Mouse (Mus musculus): ENCODE data around the gene Ttyh1. TPM values are rescaled to one million over a fixed set of nuclear protein-coding genes. Genes with fewer than 3 reads are reported as not detected.

The Ttyh1 gene
- polyA plus RNA-seq, 1 experiment = 21.5 TPM

- WGBS = under 1% methylated on average over 16 of the region's 16 CpGs
- Histone ChIP-seq H3K27me3 (ENCODE audit: control insufficient read depth, insufficient read depth, low read length) (no peaks in the 10 kb centered on the region), H3K4me3 (ENCODE audit: low read depth, low read length) (peak overlapping the region; percentile 84), H3K4me1 (ENCODE audit: control insufficient read depth, insufficient read depth, insufficient read length, low read length) (peaks cover 5% of the 10 kb centered on the region), H3K36me3 (ENCODE audit: control insufficient read depth, insufficient read depth, low read length) (peaks cover 24% of the 10 kb centered on the region), H3K27ac (ENCODE audit: insufficient read depth, low read depth, low read length) (peak overlapping the region; percentile 38; the same call in 1 of the 2 replicates)
- TF ChIP-seq CTCF (IDR thresholded peaks at IDR 0.05; ENCODE audit: extremely low read depth, insufficient read length, insufficient replicate concordance, low read depth, low read length) (no peak; the same call in 1 of the 2 replicates), POLR2A (IDR thresholded peaks at IDR 0.05; ENCODE audit: low read depth, low read length) (no peak)
These were observed 17.2 kb downstream of the Ttyh1 start for GRCm38 (mm10) chr7:4136404-4136770.

DNA sequence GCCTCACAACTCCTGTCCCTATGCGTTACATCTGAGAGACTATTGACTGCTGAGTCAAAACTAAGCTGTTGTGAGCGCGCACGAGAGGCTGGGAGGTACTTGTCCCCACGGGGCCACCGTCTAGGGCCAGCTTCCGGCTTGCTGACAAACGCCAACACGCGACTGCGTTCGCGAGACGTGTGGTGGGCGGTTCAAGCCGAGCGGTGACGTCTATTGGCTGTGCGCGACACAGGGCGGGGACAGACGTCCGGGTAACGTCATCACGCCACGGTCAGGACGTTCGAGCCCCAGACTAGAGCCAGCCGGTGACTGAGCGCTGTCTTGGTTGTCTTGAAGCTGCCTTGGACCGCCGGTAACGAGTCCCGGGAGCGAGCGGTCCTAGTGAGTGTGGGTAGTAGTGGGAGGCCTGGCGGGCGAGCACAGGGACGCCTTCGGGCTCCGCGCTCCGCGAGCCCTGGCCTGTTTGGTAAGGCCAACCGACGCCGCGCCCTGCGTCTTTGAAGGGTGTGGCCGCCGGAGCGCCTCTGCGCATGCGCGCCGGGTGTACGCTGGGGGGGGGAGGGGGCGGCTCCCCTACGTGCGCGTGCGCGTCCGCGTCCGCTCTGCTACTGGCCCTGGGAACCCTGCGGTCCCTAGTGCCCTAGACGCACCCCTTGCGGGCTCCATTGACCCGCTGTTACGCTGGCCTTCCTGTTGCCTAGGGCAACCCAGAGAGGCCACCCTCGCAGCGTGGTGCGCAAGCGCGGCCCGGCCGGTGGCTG is 17.7 kb downstream of the Ttyh1 start, which contains the start of gene Leng8:
Leng8 (plus strand) TSS at position 269 of the 761 bp plus-strand sequence.
- Histone ChIP-seq H3K4me1 (ENCODE audit: control insufficient read depth, insufficient read depth, insufficient read length, low read length) (peaks cover 3% of the 10 kb centered on the region), H3K4me3 (ENCODE audit: low read depth, low read length) (peak within 1 kb of the TSS; percentile 84), H3K27ac (ENCODE audit: insufficient read depth, low read depth, low read length) (peak within 1 kb of the TSS; percentile 97), H3K36me3 (ENCODE audit: control insufficient read depth, insufficient read depth, low read length) (peaks cover 29% of the 10 kb centered on the region), H3K27me3 (ENCODE audit: control insufficient read depth, insufficient read depth, low read length) (no peaks in the 10 kb centered on the region)
- WGBS = under 1% methylated on average over 78 of the region's 78 CpGs
- TF ChIP-seq POLR2A (IDR thresholded peaks at IDR 0.05; ENCODE audit: low read depth, low read length) (peak; percentile 85), CTCF (IDR thresholded peaks at IDR 0.05; ENCODE audit: extremely low read depth, insufficient read length, insufficient replicate concordance, low read depth, low read length) (no peak)

DNA sequence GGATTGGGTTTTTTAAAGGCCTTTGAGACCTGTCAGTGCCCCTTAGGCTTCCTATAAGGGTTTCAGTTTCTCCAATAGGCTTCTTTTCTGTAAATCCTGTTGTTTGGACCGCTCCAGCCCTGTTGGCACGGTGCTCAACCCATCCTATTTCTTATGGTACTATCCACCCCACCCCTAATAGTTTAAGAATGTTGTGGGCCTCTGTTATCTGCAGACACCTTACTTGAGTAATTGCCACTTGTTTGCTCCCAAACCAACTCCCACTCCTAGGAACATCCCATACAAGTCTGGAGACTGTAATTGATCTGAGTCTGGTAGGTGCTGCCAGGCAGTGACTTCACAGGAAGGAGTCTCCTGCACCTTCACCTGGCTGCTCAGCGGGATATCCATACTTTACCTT is 18.5 kb downstream of the Ttyh1 start:
- peak overlapping the region; percentile 9; the same call in 1 of the 2 replicates for H3K27ac ChIP-seq (ENCODE audit: insufficient read depth, low read depth, low read length)
- H3K4me1 ChIP-seq (ENCODE audit: control insufficient read depth, insufficient read depth, insufficient read length, low read length) = peaks cover 3% of the 10 kb centered on the region
- peaks cover 37% of the 10 kb centered on the region for H3K36me3 ChIP-seq (ENCODE audit: control insufficient read depth, insufficient read depth, low read length)
- WGBS = 30% methylated on average over 3 of the region's 3 CpGs
- H3K4me3 ChIP-seq (ENCODE audit: low read depth, low read length) = peak overlapping the region; percentile 84
- no peaks in the 10 kb centered on the region for H3K27me3 ChIP-seq (ENCODE audit: control insufficient read depth, insufficient read depth, low read length)
- TF ChIP-seq POLR2A (IDR thresholded peaks at IDR 0.05; ENCODE audit: low read depth, low read length) (no peak), CTCF (IDR thresholded peaks at IDR 0.05; ENCODE audit: extremely low read depth, insufficient read length, insufficient replicate concordance, low read depth, low read length) (no peak)

- WGBS = 62% methylated on average over 2 of the region's 2 CpGs
- Histone ChIP-seq H3K36me3 (ENCODE audit: control insufficient read depth, insufficient read depth, low read length) (peaks cover 42% of the 10 kb centered on the region), H3K4me1 (ENCODE audit: control insufficient read depth, insufficient read depth, insufficient read length, low read length) (peaks cover 3% of the 10 kb centered on the region), H3K27me3 (ENCODE audit: control insufficient read depth, insufficient read depth, low read length) (no peaks in the 10 kb centered on the region), H3K4me3 (ENCODE audit: low read depth, low read length) (no peak overlapping the region), H3K27ac (ENCODE audit: insufficient read depth, low read depth, low read length) (no peak overlapping the region)
- TF ChIP-seq CTCF (IDR thresholded peaks at IDR 0.05; ENCODE audit: extremely low read depth, insufficient read length, insufficient replicate concordance, low read depth, low read length) (no peak), POLR2A (IDR thresholded peaks at IDR 0.05; ENCODE audit: low read depth, low read length) (no peak)
These were observed 19.0 kb downstream of the Ttyh1 start for GRCm38 (mm10) chr7:4138181-4138580.

GRCm38 (mm10) chr7:4138671-4139070 is 19.5 kb downstream of the Ttyh1 start:
- Histone ChIP-seq H3K36me3 (ENCODE audit: control insufficient read depth, insufficient read depth, low read length) (peaks cover 47% of the 10 kb centered on the region), H3K27me3 (ENCODE audit: control insufficient read depth, insufficient read depth, low read length) (no peaks in the 10 kb centered on the region), H3K4me1 (ENCODE audit: control insufficient read depth, insufficient read depth, insufficient read length, low read length) (peaks cover 3% of the 10 kb centered on the region), H3K4me3 (ENCODE audit: low read depth, low read length) (no peak overlapping the region), H3K27ac (ENCODE audit: insufficient read depth, low read depth, low read length) (no peak overlapping the region)
- 82% methylated on average over 7 of the region's 7 CpGs for WGBS
- TF ChIP-seq CTCF (IDR thresholded peaks at IDR 0.05; ENCODE audit: extremely low read depth, insufficient read length, insufficient replicate concordance, low read depth, low read length) = no peak
- TF ChIP-seq POLR2A (IDR thresholded peaks at IDR 0.05; ENCODE audit: low read depth, low read length) = no peak

DNA sequence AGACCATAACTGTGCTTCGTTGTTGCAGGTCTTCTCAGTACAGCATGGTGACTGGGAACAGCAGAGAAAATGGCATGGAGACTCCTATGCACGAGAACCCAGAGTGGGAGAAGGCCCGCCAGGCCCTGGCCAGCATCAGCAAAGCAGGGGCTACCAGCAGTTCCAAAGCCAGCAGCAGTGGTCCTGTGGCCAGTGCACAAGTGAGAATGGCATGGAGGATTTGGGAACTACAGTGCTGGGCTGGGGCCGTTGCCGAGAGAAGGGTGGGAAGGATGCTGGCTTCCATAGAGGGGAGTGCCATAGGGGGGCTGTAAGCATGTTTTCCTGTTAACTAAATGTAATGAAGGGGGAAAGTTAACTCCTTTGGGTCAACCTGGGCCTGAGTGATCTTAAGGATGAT is 20.2 kb downstream of the Ttyh1 start:
- TF ChIP-seq POLR2A (IDR thresholded peaks at IDR 0.05; ENCODE audit: low read depth, low read length) = no peak
- TF ChIP-seq CTCF (IDR thresholded peaks at IDR 0.05; ENCODE audit: extremely low read depth, insufficient read length, insufficient replicate concordance, low read depth, low read length) = no peak
- H3K4me1 ChIP-seq (ENCODE audit: control insufficient read depth, insufficient read depth, insufficient read length, low read length) = peaks cover 3% of the 10 kb centered on the region
- H3K4me3 ChIP-seq (ENCODE audit: low read depth, low read length) = no peak overlapping the region
- no peaks in the 10 kb centered on the region for H3K27me3 ChIP-seq (ENCODE audit: control insufficient read depth, insufficient read depth, low read length)
- no peak overlapping the region for H3K27ac ChIP-seq (ENCODE audit: insufficient read depth, low read depth, low read length)
- 91% methylated on average over 5 of the region's 5 CpGs for WGBS
- H3K36me3 ChIP-seq (ENCODE audit: control insufficient read depth, insufficient read depth, low read length) = peaks cover 54% of the 10 kb centered on the region

DNA sequence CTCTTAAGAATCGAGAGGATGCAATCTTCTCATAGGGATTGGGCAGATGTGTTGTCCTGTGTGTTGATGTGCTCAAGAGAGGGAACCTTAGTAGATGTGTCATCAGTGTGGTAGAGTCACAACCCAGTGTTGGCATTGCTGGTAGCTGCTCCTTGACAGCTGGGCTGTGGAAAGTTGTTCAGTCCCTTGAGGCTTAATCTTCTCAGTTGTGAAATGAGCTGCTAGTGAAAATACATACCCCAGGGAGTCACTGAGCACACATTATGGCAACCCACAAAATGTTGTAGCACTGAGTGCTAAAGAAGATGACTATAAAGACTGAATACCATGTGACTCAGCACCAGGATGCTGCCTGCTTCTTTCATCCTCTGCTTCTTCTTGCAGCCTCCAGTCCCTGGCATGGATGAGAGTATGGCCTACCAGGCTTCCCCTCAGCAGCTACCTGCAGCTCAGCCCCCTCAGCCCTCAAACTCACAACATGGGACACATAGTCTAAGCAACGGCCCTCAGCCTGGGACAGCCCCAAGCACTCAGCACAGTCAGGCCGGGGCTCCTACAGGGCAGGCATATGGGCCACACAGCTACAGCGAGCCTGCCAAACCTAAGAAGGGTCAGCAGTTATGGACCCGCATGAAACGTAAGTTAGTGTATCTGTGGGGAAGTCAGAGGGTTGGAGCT is 22.6 kb downstream of the Ttyh1 start:
- WGBS = 89% methylated on average over 6 of the region's 6 CpGs
- peaks cover 74% of the 10 kb centered on the region for H3K36me3 ChIP-seq (ENCODE audit: control insufficient read depth, insufficient read depth, low read length)

More for the DNA sequence above, 22.6 kb downstream of the Ttyh1 start:
- Histone ChIP-seq H3K4me3 (ENCODE audit: low read depth, low read length) (no peak overlapping the region), H3K27me3 (ENCODE audit: control insufficient read depth, insufficient read depth, low read length) (no peaks in the 10 kb centered on the region), H3K27ac (ENCODE audit: insufficient read depth, low read depth, low read length) (no peak overlapping the region), H3K4me1 (ENCODE audit: control insufficient read depth, insufficient read depth, insufficient read length, low read length) (peaks cover 7% of the 10 kb centered on the region)
- TF ChIP-seq POLR2A (IDR thresholded peaks at IDR 0.05; ENCODE audit: low read depth, low read length) (no peak), CTCF (IDR thresholded peaks at IDR 0.05; ENCODE audit: extremely low read depth, insufficient read length, insufficient replicate concordance, low read depth, low read length) (no peak)

Measured in small intestine, adult 2 months (tissue).